Mouse (Mus musculus) hindbrain, embryonic 12.5 days (tissue): ENCODE data around the gene P4hb. TPM values are rescaled to one million over a fixed set of nuclear protein-coding genes. Genes with fewer than 3 reads are reported as not detected.

Experiments used
- polyA plus RNA-seq: library from polyadenylated mRNA; unstranded; fragments of >200 nt; fragmentation: Nextera tagmentation; extraction: Ambion mirVana; gene quantifications from 2 replicates; pipeline ENCODE4 v1.2.1, GENCODE M21; 2016

P4hb gene
- polyA plus RNA-seq, 1 experiment from 2014 or later, result 473 TPM

Other genes starting within 250 kb of the P4hb start
- gene Actg1, start 224.7 kb downstream of the P4hb start, polyA plus RNA-seq, result 3,608 and 3,685 TPM in 2 replicates
- gene Fscn2, start 211.7 kb downstream of the P4hb start, polyA plus RNA-seq, result 1.2 and 1.3 TPM in 2 replicates
- gene Faap100, start 194.5 kb downstream of the P4hb start, polyA plus RNA-seq, result 52.2 and 59.1 TPM in 2 replicates
- 51.4 and 51.5 TPM in 2 replicates for gene Nploc4, start 135.5 kb downstream of the P4hb start, polyA plus RNA-seq
- not detected in 2 replicates for gene Tspan10, start 130.6 kb downstream of the P4hb start, polyA plus RNA-seq
- not detected in 2 replicates for gene Pde6g, start 119.8 kb downstream of the P4hb start, polyA plus RNA-seq
- 10.6 and 11.3 TPM in 2 replicates for gene Oxld1, start 115.2 kb downstream of the P4hb start, polyA plus RNA-seq
- gene Ccdc137, start 115.1 kb downstream of the P4hb start, polyA plus RNA-seq, result 33.8 and 35.5 TPM in 2 replicates
- gene Arl16, start 105.6 kb downstream of the P4hb start, polyA plus RNA-seq, result 57.1 and 58.4 TPM in 2 replicates
- 104 and 108 TPM in 2 replicates for gene Mrpl12, start 88.6 kb downstream of the P4hb start, polyA plus RNA-seq
- gene Slc25a10, start 81.4 kb downstream of the P4hb start, polyA plus RNA-seq, result 37.7 and 38.0 TPM in 2 replicates
- 0.47 and 0.54 TPM in 2 replicates for gene Gcgr, start 42.6 kb downstream of the P4hb start, polyA plus RNA-seq
- 210 and 219 TPM in 2 replicates for gene Mcrip1, start 23.5 kb downstream of the P4hb start, polyA plus RNA-seq
- not detected in 2 replicates for gene Ppp1r27, start 22.1 kb downstream of the P4hb start, polyA plus RNA-seq
- 548 TPM in 2 replicates for gene Arhgdia, start 8.4 kb upstream of the P4hb start, polyA plus RNA-seq
- gene Alyref, start 25.1 kb upstream of the P4hb start, polyA plus RNA-seq, result 539 and 588 TPM in 2 replicates
- gene Anapc11, start 25.2 kb upstream of the P4hb start, polyA plus RNA-seq, result 153 and 170 TPM in 2 replicates
- gene Npb, start 35.2 kb upstream of the P4hb start, polyA plus RNA-seq, result 1.0 and 1.3 TPM in 2 replicates
- 145 and 148 TPM in 2 replicates for gene Pcyt2, start 44.7 kb upstream of the P4hb start, polyA plus RNA-seq
- 43.9 and 50.0 TPM in 2 replicates for gene Sirt7, start 52.0 kb upstream of the P4hb start, polyA plus RNA-seq
- gene Mafg, start 60.3 kb upstream of the P4hb start, polyA plus RNA-seq, result 40.1 TPM in 2 replicates
- 28.5 and 28.8 TPM in 2 replicates for gene Pycr1, start 70.5 kb upstream of the P4hb start, polyA plus RNA-seq
- gene Myadml2, start 74.9 kb upstream of the P4hb start, polyA plus RNA-seq, result 0.39 and 0.60 TPM in 2 replicates
- 1.7 and 3.0 TPM in 2 replicates for gene Notum, start 87.9 kb upstream of the P4hb start, polyA plus RNA-seq
- gene Aspscr1, start 99.7 kb upstream of the P4hb start, polyA plus RNA-seq, result 144 and 151 TPM in 2 replicates
- 106 and 113 TPM in 2 replicates for gene Cenpx, start 140.5 kb upstream of the P4hb start, polyA plus RNA-seq
- gene Lrrc45, start 140.7 kb upstream of the P4hb start, polyA plus RNA-seq, result 75.3 and 78.8 TPM in 2 replicates
- 98.4 and 99.9 TPM in 2 replicates for gene Rac3, start 148.2 kb upstream of the P4hb start, polyA plus RNA-seq
- gene Dcxr, start 154.0 kb upstream of the P4hb start, polyA plus RNA-seq, result 11.6 and 12.2 TPM in 2 replicates
- 1.6 and 2.6 TPM in 2 replicates for gene Cbr2, start 158.9 kb upstream of the P4hb start, polyA plus RNA-seq
- gene Hmga1b, start 189.5 kb upstream of the P4hb start, polyA plus RNA-seq, result 3.0 and 4.0 TPM in 2 replicates
- gene Rfng, start 211.0 kb upstream of the P4hb start, polyA plus RNA-seq, result 68.5 and 70.1 TPM in 2 replicates
- 223 and 232 TPM in 2 replicates for gene Gps1, start 211.0 kb upstream of the P4hb start, polyA plus RNA-seq
- gene Dus1l, start 223.2 kb upstream of the P4hb start, polyA plus RNA-seq, result 54.5 and 60.0 TPM in 2 replicates